Mouse (Mus musculus) stomach, postnatal 0 days (tissue): ENCODE measurements around the gene Haus2. TPM values are rescaled to one million over a fixed set of nuclear protein-coding genes. Genes with fewer than 3 reads are reported as not detected.

Source experiments
- ATAC-seq: fragments of 200-750 bp; cut with Nextera tagmentation; 2 replicates; pipeline ENCODE4 v1.8.0; 2017; ENCODE audit not compliant: low FRiP score, low TSS enrichment
- DNase-seq: peaks from one replicate; pipeline ENCODE4 v3.0.0-alpha.2; 2016; ENCODE audit warnings: low spot score
- H3K27ac ChIP-seq: fragments of 300-500 bp; sonication (generic); replicated peaks from 2 replicates; pipeline ENCODE4 v1.5.1; 2014; ENCODE audit warnings: mild to moderate bottlenecking, control low read depth
- H3K27me3 ChIP-seq: fragments of 300-500 bp; sonication (generic); 2 replicates; pipeline ENCODE4 v1.6.1; 2014; ENCODE audit warnings: low read length; ENCODE audit not compliant: control insufficient read depth, insufficient read depth
- H3K36me3 ChIP-seq: fragments of 300-500 bp; sonication (generic); 2 replicates; pipeline ENCODE4 v1.6.1; 2014; ENCODE audit warnings: low read length, mixed read lengths; ENCODE audit not compliant: control insufficient read depth, insufficient read depth
- H3K4me1 ChIP-seq: fragments of 300-500 bp; sonication (generic); replicated peaks from 2 replicates; pipeline ENCODE4 v1.6.1; 2014; ENCODE audit warnings: antibody characterized with exemption; ENCODE audit not compliant: control insufficient read depth, insufficient read depth
- H3K4me2 ChIP-seq: fragments of 300-500 bp; sonication (generic); replicated peaks from 2 replicates; pipeline ENCODE4 v1.6.1; 2014; ENCODE audit warnings: low read depth, mild to moderate bottlenecking, control low read depth, moderate library complexity
- H3K4me3 ChIP-seq: fragments of 300-500 bp; sonication (generic); 2 replicates; pipeline ENCODE4 v1.5.1; 2014; ENCODE audit warnings: low read depth, low read length, control low read depth
- H3K9ac ChIP-seq: fragments of 300-500 bp; sonication (generic); 2 replicates; pipeline ENCODE4 v1.6.1; 2014; ENCODE audit warnings: mild to moderate bottlenecking, low read length, control low read depth, mixed read lengths
- H3K9me3 ChIP-seq: fragments of 300-500 bp; sonication (generic); 2 replicates; pipeline ENCODE4 v1.6.1; 2016; ENCODE audit warnings: low read length; ENCODE audit not compliant: control insufficient read depth
- CTCF ChIP-seq: IDR thresholded peaks from 2 replicates; pipeline ENCODE4 v1.5.1; 2016; ENCODE audit warnings: antibody characterized with exemption, low read depth, mild to moderate bottlenecking, moderate library complexity
- EP300 ChIP-seq: optimal IDR thresholded peaks from 2 replicates; pipeline ENCODE3; 2016; ENCODE audit warnings: antibody characterized with exemption
- WGBS: fragments of 180-500 bp; shearing (Covaris S2); extraction: QIAGEN DNeasy Blood & Tissue Kit; methylation state at CpG from one replicate; pipeline ENCODE4 v1.1.7; 2014; 5-methylcytosine and 5-hydroxymethylcytosine counted together
- polyA plus RNA-seq: library from polyadenylated mRNA; unstranded; fragments of >200 nt; fragmentation: Nextera tagmentation; extraction: Ambion mirVana; gene quantifications from 2 replicates; pipeline ENCODE4 v1.2.1, GENCODE M21; 2015

Gene Haus2
- polyA plus RNA-seq, 1 experiment from 2014 or later: 14.0 TPM

- 88% methylated on average over 4 of the region's 4 CpGs for WGBS
- TF ChIP-seq EP300 (no peak), CTCF (no peak)
- H3K4me2 ChIP-seq: no peak overlapping the region
- DNase-seq: no peak
- no peaks in the 10 kb centered on the region for H3K4me1 ChIP-seq
- no peaks in the 10 kb centered on the region for H3K9me3 ChIP-seq
- peaks cover 5% of the 10 kb centered on the region; the same call in 1 of the 2 replicates for H3K36me3 ChIP-seq
- ATAC-seq: no peak
- no peaks in the 10 kb centered on the region for H3K27me3 ChIP-seq
- H3K4me3 ChIP-seq: no peak overlapping the region
- no peak overlapping the region for H3K9ac ChIP-seq
- H3K27ac ChIP-seq: no peak overlapping the region
Observed at GRCm38 (mm10) chr2:120599506-120599905, 9.7 kb upstream of the Haus2 start.

- no peaks in the 10 kb centered on the region for H3K27me3 ChIP-seq
- H3K4me1 ChIP-seq: no peaks in the 10 kb centered on the region
- no peak overlapping the region for H3K4me2 ChIP-seq
- no peak overlapping the region for H3K9ac ChIP-seq
- no peak for DNase-seq
- no peak overlapping the region for H3K4me3 ChIP-seq
- H3K36me3 ChIP-seq: peaks cover 2% of the 10 kb centered on the region; the same call in 1 of the 2 replicates
- TF ChIP-seq EP300: no peak
- peak; percentile 67 for TF ChIP-seq CTCF
- WGBS: 91% methylated on average over 6 of the region's 6 CpGs
- ATAC-seq: no peak
- H3K9me3 ChIP-seq: no peaks in the 10 kb centered on the region
- no peak overlapping the region for H3K27ac ChIP-seq
Observed at GRCm38 (mm10) chr2:120606021-120606690, 3.0 kb upstream of the Haus2 start.

- 84% methylated on average over 5 of the region's 5 CpGs for WGBS
- Histone ChIP-seq H3K4me2 (no peak overlapping the region), H3K4me1 (no peaks in the 10 kb centered on the region), H3K9me3 (no peaks in the 10 kb centered on the region), H3K36me3 (peaks cover 8% of the 10 kb centered on the region; the same call in 1 of the 2 replicates), H3K27me3 (no peaks in the 10 kb centered on the region), H3K27ac (no peak overlapping the region), H3K9ac (no peak overlapping the region), H3K4me3 (no peak overlapping the region)
- no peak for DNase-seq
- no peak for TF ChIP-seq CTCF
- no peak for TF ChIP-seq EP300
- ATAC-seq: no peak
Observed at GRCm38 (mm10) chr2:120616279-120617163, 7.3 kb downstream of the Haus2 start.

- no peak overlapping the region for H3K27ac ChIP-seq
- 100% methylated on average over 1 of the region's 1 CpGs for WGBS
- H3K36me3 ChIP-seq: peaks cover 5% of the 10 kb centered on the region; the same call in 1 of the 2 replicates
- H3K9me3 ChIP-seq: no peaks in the 10 kb centered on the region
- no peaks in the 10 kb centered on the region for H3K4me1 ChIP-seq
- no peak overlapping the region for H3K9ac ChIP-seq
- no peaks in the 10 kb centered on the region for H3K27me3 ChIP-seq
- H3K4me3 ChIP-seq: no peak overlapping the region
- TF ChIP-seq CTCF (peak; percentile 57), EP300 (no peak)
- H3K4me2 ChIP-seq: no peak overlapping the region
- no peak for DNase-seq
- ATAC-seq: no peak
Observed at GRCm38 (mm10) chr2:120619538-120619937, 10.4 kb downstream of the Haus2 start.

- H3K9ac ChIP-seq: no peak overlapping the region
- H3K27ac ChIP-seq: no peak overlapping the region
- no peak overlapping the region for H3K4me2 ChIP-seq
- ATAC-seq: no peak
- no peaks in the 10 kb centered on the region for H3K9me3 ChIP-seq
- peaks cover 3% of the 10 kb centered on the region; the same call in 1 of the 2 replicates for H3K36me3 ChIP-seq
- H3K4me1 ChIP-seq: no peaks in the 10 kb centered on the region
- DNase-seq: no peak
- no peak for TF ChIP-seq CTCF
- no peak for TF ChIP-seq EP300
- no peaks in the 10 kb centered on the region for H3K27me3 ChIP-seq
- no peak overlapping the region for H3K4me3 ChIP-seq
Observed at GRCm38 (mm10) chr2:120622920-120623319, 13.7 kb downstream of the Haus2 start.
